Mouse (Mus musculus) 3T3-L1 (cell line): Measurements from ENCODE around the gene Psmb9.
"Not testable (repeated sequence)": the region's sequence is repeated elsewhere in the genome, so short reads cannot be mapped to it uniquely, and the experiment has no call there.

Experiments
- DNase-seq: peaks from one replicate; pipeline ENCODE4 v3.0.0-alpha.2; 2015; ENCODE audit warnings: low read depth, low spot score

Gene Psmb9

GRCm38 (mm10) chr17:34187261-34187916 lies at the start of gene Psmb9, which contains the start of gene Tap1:
Gene Psmb9 (minus strand): TSS chr17:34187764.
Gene Tap1 (plus strand): TSS chr17:34187553.
- DNase-seq = peak; percentile 95

DNA sequence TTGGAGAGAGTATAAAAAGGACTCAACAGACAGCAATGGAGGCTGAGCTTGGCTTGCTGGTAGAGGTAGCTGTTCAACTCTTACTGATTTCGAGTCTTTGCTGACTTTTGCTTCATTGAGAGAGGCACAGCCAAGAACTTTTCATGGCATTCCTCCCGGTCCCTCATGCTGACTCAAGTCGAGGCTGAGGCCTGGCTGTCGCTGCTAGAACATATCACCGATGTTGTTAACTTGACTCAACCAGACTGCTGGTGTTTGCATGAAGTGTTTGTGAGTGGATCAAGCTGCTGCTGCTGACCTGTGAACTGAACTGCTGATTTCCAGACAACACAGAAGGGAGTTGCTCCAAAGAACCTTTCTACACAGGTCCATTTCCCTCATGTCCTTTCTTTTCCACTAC lies 49.1 kb upstream of the Psmb9 start:
- DNase-seq = no peak

- DNase-seq = peak; percentile 77
Measured at GRCm38 (mm10) chr17:34234926-34235325, 47.4 kb upstream of the Psmb9 start.

- not testable (repeated sequence) for DNase-seq
Measured at GRCm38 (mm10) chr17:34232021-34232420, 44.5 kb upstream of the Psmb9 start.

DNA sequence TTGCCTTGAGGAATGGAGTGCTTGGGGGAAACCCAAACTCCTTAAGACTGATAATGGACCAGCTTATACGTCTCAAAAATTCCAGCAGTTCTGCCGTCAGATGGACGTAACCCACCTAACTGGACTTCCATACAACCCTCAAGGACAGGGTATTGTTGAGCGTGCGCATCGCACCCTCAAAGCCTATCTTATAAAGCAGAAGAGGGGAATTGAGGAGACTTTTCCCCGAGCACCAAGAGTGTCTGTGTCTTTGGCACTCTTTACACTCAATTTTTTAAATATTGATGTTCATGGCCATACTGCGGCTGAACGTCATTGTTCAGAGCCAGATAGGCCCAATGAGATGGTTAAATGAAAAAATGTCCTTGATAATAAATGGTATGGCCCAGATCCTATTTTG lies 43.4 kb upstream of the Psmb9 start:
- not testable (repeated sequence) for DNase-seq

GRCm38 (mm10) chr17:34225911-34226310 lies 38.3 kb upstream of the Psmb9 start:
- DNase-seq = not testable (repeated sequence)

DNA sequence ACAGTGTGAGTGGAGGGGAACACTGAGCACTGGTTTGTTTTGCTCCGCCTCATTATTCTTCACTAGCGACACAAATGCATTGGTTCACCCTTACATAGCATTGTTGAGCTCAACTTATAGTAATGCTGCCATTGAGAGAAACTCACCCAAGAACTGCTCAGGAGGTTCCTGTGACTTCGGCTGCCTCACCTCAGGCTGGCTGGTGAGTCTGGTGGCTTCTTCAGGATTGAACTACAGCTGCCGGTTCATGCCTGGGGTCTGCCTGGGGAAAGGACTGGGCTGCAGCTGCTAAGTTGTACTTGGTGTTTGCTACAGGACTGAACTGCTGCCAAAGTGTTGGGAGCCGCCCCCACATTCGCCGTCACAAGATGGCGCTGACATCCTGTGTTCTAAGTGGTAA lies 37.9 kb upstream of the Psmb9 start:
- no peak for DNase-seq

GRCm38 (mm10) chr17:34224816-34225215 lies 37.3 kb upstream of the Psmb9 start:
- no peak for DNase-seq

GRCm38 (mm10) chr17:34220401-34220800 lies 32.8 kb upstream of the Psmb9 start:
- DNase-seq = not testable (repeated sequence)

DNA sequence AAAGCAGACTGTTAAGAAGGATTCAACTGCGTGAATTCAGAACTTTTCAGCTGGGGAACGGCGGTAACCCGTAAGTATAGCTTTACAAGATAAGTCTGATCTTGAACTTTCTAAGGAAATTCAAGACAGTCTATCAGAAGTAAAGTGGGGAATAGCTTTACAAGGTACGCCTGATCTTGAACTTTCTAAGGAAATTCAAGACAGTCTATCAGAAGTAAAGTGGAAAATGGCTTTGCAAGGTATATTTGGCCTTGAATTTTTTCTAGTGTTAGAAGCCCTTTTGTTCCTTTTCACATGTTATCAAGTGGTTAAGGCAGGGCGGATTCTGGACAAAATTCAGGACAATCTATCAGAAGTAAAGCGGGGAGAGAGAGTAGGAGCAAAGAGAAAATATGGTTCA lies 32.2 kb upstream of the Psmb9 start:
- DNase-seq = not testable (repeated sequence)

DNA sequence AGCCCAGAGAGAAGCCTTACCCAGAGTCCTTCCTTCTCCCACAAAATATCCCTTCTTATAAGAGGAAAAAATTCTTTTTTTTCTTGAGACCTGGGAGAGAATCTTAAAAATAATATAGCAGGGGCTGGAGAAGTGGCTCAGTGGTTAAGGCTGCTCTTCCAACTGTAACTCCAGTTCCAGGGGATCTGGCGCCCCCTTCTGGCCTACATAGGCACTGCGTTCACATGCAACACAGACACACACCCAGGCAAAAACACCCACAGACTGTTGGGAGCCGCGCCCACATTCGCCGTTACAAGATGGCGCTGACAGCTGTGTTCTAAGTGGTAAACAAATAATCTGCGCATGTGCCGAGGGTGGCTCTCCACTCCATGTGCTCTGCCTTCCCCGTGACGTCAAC lies 31.5 kb upstream of the Psmb9 start:
- peak; percentile 41 for DNase-seq

DNA sequence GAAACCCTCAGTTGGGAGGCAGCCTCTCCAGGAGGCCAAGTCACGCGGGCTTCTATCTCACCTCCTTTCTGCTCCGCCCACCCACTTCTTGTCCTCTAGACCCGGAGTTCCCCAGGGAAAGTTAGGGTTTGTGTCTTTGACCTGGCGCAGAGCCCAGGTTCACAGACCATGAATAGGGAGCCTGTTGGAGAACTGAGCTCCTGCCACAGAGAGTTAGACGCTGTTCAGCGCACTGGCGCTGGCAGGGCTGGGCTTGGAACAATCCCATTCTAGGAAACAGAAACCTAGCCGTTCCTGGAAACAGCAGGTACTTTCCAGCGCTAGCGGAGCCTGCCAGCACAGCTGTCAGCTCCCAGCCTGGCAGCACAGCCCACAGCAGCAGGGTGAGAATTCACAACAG lies 31.1 kb upstream of the Psmb9 start:
- no peak for DNase-seq

- DNase-seq = no peak
Measured at GRCm38 (mm10) chr17:34217986-34218385, 30.4 kb upstream of the Psmb9 start.

DNA sequence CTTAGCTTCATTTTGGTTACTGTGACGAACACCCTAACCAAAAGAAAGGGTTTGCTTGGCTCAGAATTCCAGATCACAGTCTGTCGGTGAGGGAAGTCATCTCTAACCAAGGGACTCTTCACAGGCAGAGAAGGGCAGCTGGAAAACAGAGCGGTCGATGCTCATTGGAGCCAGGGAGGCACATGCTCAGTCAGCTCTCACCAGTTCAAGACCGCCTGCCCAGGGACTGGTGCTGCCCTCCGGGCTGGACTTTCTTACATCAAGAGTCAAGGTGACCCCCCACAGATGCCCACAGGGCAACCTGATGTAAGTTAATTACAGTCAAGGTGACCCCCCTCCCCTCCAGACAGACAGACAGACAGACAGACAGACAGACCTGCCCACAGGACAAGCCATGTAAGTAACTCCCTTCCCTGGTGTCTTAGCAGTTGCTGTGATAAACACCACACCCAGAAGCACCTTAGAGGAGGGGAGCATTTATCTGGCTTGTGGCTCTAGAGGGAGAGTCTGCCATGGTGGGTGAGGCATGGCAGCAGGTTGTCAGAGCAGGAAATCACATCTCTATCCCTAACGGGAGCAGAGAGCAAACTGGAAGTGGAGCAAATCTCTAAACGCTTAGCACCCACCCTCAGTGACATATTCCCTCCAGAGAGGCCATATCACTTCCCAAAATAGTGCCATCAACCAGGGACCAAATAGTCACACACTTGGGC lies 29.8 kb upstream of the Psmb9 start:
- DNase-seq = no peak

DNA sequence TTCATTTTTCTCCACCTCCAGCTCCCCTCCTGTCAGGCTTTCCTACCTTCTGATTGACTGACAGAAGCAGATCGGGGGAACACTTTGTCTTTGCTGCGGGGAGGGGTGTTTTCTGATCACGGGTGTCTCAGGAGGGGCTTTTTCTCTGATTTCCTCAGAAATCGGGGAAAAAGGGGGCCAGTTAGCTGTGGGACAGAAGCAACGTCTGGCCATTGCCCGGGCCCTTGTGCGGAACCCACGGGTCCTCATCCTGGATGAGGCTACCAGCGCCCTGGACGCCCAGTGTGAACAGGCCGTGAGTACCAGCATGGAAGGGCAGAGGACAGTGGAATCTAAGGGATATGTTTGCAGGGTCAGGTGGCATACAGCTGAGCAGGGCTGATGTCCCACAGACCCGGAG lies 27.6 kb upstream of the Psmb9 start:
- DNase-seq = no peak

DNA sequence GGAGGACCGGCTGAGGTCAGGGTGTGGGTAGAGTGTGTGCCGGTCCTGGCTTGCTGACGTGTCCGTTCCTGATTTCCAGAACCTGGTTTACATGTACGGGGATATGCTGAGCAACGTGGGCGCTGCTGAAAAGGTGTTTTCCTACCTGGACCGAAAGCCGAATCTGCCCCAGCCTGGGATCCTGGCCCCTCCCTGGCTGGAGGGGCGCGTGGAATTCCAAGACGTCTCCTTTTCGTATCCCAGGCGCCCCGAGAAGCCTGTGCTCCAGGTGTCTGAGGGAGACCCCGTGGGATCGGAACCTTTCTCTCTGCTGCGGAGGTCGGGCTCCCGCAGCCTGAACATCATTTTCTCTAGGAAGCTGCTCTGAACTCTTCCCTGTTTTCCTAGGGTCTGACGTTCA lies 26.4 kb upstream of the Psmb9 start:
- DNase-seq = no peak

GRCm38 (mm10) chr17:34211746-34212365 lies 24.3 kb upstream of the Psmb9 start:
- no peak for DNase-seq

DNA sequence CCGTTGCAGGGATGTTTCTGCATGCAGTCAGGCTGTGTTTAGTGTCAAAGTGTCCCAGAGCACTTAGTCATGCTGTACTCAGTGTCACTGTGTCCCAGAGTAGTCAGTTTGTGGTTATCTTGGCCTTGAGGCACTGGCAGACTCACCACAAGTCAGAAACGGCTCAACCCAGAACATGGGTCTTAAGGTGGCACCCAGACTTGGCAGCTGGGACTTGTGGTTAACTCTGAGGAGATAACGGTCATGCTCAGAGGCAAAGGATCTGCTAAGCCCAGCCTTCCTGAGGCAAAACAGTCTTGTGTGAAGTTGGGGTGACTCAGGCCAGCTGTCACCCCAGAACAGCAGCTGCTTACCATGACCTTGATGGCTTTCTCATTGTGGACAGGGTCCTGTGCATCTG lies 23.0 kb upstream of the Psmb9 start:
- peak; percentile 63 for DNase-seq

DNA sequence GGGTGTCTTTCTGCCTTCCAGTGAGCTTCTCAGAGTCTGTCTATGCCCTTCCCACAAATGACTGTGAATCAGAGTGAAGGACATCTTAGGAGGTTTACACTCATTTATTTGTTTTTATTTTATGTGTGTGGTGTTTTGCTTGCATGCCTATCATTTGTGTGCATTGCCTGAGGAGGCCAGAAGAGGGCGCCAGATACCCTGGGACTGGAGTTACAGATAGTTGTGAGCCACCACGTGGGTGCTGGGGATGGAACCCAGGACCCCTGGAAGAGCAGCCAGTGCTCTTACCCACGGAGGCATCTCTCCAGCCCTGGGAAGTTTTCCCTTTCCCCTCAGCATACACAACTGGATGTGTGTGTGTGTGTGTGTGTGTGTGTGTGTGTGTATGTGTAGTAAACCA lies 22.1 kb upstream of the Psmb9 start:
- peak; percentile 14 for DNase-seq

- DNase-seq = no peak
Measured at GRCm38 (mm10) chr17:34208421-34208820, 20.9 kb upstream of the Psmb9 start.

DNA sequence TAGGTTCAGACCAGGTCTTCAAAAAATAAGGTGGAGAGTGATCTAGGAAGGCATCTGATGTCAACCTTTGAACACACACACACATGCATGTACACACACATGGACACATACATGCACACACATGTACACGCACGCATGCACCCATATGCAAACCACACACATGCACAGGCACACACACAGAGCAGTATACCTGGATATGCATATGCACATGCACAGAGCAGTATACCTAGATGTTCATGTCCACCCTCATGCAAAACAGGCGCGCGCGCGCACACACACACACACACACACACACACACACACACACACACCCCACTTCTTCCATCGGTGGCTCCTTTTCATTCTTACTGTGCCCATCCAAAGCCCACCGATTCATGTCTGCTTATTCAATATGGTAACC lies 20.3 kb upstream of the Psmb9 start:
- no peak for DNase-seq

DNA sequence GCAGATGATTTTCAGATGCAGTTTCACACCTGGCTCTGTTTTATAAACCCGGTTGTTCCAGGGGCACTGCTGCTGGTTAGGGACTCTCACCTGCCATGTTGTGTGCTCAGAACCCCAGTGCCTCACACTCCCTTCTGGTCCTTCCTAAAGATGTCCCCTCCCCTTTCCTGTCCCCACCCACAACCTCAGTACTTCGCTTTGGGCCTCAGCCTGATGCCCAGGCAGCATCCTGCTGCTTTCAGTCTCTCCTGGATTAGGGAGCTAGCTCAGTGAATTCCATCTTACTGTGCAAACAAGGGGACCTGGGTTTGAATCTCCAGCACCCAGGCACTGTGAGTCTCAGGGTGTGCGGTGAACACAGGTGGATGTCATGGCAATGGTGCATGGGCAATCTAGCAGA lies 19.9 kb upstream of the Psmb9 start:
- DNase-seq = no peak

GRCm38 (mm10) chr17:34206731-34207130 lies 19.2 kb upstream of the Psmb9 start:
- no peak for DNase-seq
